Mouse (Mus musculus) ES-Bruce4 (cell line): ENCODE measurements around the gene Isca1. TPM values are rescaled to one million over a fixed set of nuclear protein-coding genes. Genes with fewer than 3 reads are reported as not detected.

Experiments
- H3K27ac ChIP-seq: 2 replicates; pipeline ENCODE4 v1.5.1; 2012; ENCODE audit warnings: low read length, inconsistent platforms; ENCODE audit not compliant: insufficient read depth
- H3K27me3 ChIP-seq: 2 replicates; pipeline ENCODE4 v1.6.1; 2012; ENCODE audit warnings: mild to moderate bottlenecking, low read length, inconsistent platforms; ENCODE audit not compliant: control insufficient read depth, poor library complexity, insufficient read depth, severe bottlenecking
- H3K36me3 ChIP-seq: 2 replicates; pipeline ENCODE4 v1.6.1; 2012; ENCODE audit warnings: inconsistent platforms, mild to moderate bottlenecking, low read length, moderate library complexity; ENCODE audit not compliant: control insufficient read depth, poor library complexity, insufficient read depth, severe bottlenecking
- H3K4me1 ChIP-seq: one replicate; pipeline ENCODE4 v1.8.1; 2011; ENCODE audit warnings: low read length; ENCODE audit not compliant: control insufficient read depth, insufficient read depth
- H3K4me3 ChIP-seq: 2 replicates; pipeline ENCODE4 v1.5.1; 2011; ENCODE audit warnings: low read depth, mild to moderate bottlenecking, low read length
- H3K9ac ChIP-seq: 2 replicates; pipeline ENCODE4 v1.6.1; 2012; ENCODE audit warnings: low read depth, mild to moderate bottlenecking, inconsistent platforms; ENCODE audit not compliant: poor library complexity, severe bottlenecking
- H3K9me3 ChIP-seq: replicated peaks from 2 replicates; pipeline ENCODE4 v1.6.1; 2012; ENCODE audit warnings: mild to moderate bottlenecking, low read length, inconsistent platforms; ENCODE audit not compliant: control insufficient read depth, poor library complexity, insufficient read depth, severe bottlenecking
- CTCF ChIP-seq: IDR thresholded peaks from one replicate; pipeline ENCODE4 v1.8.1; 2011; ENCODE audit warnings: low read depth, low read length
- EP300 ChIP-seq: IDR thresholded peaks from 2 replicates; pipeline ENCODE4 v1.6.1; 2011; ENCODE audit warnings: low read depth, low read length; ENCODE audit not compliant: insufficient read depth
- POLR2A ChIP-seq: IDR thresholded peaks from one replicate; pipeline ENCODE4 v1.8.1; 2011; ENCODE audit warnings: low read length; ENCODE audit not compliant: insufficient read depth
- polyA plus RNA-seq: library from polyadenylated mRNA; stranded (reverse); fragments of >200 nt; gene quantifications from 2 replicates; pipeline ENCODE4 v1.2.4, GENCODE M21; 2011; ENCODE audit warnings: low read depth; ENCODE audit not compliant: missing spikeins, insufficient read depth, insufficient read length

Isca1 gene
- polyA plus RNA-seq, 1 experiment = 42.0 TPM

DNA sequence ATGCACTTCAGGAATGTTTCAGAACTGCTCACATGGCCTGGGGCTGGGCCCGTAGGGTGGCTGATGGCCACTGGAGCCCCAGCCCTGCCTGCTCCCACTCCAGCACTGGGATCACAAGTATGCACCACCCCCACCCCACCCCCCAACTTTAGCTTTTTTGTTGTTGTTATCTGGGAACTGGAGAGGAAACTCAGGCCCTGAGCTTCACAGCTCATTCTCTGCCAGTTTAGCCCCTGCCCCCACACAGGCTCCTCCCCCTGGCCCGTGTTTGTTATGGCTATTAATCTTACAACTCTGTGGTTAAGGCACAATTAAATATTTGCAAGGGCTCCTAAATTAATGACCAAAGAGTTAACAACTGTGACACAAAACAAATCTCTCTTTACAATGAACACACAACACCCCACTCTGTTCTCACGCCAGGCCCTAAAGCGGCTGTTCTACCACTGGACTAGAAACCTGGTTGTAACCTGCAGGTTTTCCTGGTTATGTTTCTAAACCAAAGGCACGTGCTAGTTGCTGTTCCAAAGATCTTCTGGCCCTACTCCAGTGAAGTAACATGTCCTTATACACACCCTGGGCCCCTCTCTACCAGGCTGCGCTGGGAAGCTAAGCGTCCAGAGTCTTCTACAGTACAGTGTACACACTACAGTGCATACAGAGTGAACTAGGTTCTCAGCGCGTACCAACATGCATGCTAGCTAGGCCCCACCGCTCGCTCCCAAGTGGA lies 2.7 kb downstream of the Isca1 start:
- H3K36me3 ChIP-seq = no peaks in the 10 kb centered on the region; the same call in 1 of the 2 replicates
- H3K27ac ChIP-seq = no peak overlapping the region
- H3K9ac ChIP-seq = no peak overlapping the region
- no peak overlapping the region for H3K4me3 ChIP-seq
- H3K27me3 ChIP-seq = no peaks in the 10 kb centered on the region
- peaks cover 2% of the 10 kb centered on the region for H3K4me1 ChIP-seq
- TF ChIP-seq POLR2A (no peak), CTCF (no peak), EP300 (no peak)
- H3K9me3 ChIP-seq = no peaks in the 10 kb centered on the region

- Histone ChIP-seq H3K9me3 (no peaks in the 10 kb centered on the region), H3K27ac (no peak overlapping the region), H3K36me3 (peaks cover 8% of the 10 kb centered on the region), H3K9ac (no peak overlapping the region), H3K4me1 (no peaks in the 10 kb centered on the region), H3K4me3 (no peak overlapping the region), H3K27me3 (no peaks in the 10 kb centered on the region)
- TF ChIP-seq POLR2A = no peak
- TF ChIP-seq EP300 = no peak
- TF ChIP-seq CTCF = no peak
Observed at GRCm38 (mm10) chr13:59762791-59763190, 6.8 kb downstream of the Isca1 start.

GRCm38 (mm10) chr13:59756906-59757305 lies 12.7 kb downstream of the Isca1 start:
- no peaks in the 10 kb centered on the region for H3K4me1 ChIP-seq
- TF ChIP-seq EP300 (no peak), CTCF (no peak), POLR2A (no peak)
- no peaks in the 10 kb centered on the region for H3K27me3 ChIP-seq
- no peaks in the 10 kb centered on the region for H3K9me3 ChIP-seq
- peaks cover 11% of the 10 kb centered on the region for H3K36me3 ChIP-seq
- H3K9ac ChIP-seq = no peak overlapping the region
- H3K4me3 ChIP-seq = no peak overlapping the region
- H3K27ac ChIP-seq = no peak overlapping the region

DNA sequence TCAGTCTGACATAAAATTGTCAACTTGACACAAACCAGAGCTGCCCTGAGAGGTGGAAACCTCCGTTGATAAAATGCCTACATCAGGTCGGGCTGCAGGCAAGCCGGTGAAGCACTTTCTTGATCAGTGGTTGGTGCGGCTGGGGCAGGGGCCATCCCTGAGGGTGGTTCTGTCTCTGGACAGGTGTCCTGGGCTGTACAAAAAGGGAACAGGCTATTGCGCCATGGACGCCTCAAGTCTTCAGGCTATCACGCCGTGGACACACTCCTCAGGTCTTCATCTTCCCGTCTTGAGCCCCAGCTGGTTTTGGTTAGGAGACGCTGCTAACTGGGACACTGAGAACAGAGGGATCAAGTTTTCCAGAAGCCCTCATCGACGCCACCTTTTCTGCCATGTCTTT lies 19.3 kb downstream of the Isca1 start:
- no peak overlapping the region for H3K27ac ChIP-seq
- no peak overlapping the region for H3K4me3 ChIP-seq
- no peaks in the 10 kb centered on the region for H3K36me3 ChIP-seq
- no peaks in the 10 kb centered on the region for H3K9me3 ChIP-seq
- peaks cover 2% of the 10 kb centered on the region for H3K4me1 ChIP-seq
- H3K9ac ChIP-seq = no peak overlapping the region
- TF ChIP-seq CTCF (no peak), POLR2A (no peak)
- H3K27me3 ChIP-seq = no peaks in the 10 kb centered on the region

DNA sequence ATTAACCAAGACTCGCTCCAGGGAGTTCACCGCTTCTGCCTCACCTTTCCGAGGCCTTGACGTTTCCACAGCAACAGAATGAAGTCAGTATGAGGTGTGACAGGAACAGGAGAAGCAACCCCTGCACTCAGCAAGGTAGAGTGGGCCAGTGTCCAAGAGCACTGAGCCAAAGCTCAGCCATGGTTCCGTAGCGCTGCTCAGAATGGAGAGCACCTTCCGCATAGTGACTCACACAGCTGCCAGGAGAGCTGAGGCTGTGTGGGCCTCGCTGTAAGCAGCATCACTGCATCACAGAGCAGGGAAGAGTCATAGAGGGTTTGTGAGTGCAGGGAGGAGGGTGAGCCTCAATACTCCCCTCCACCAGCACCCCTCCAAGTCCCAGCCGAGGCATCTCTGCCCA lies 22.9 kb downstream of the Isca1 start, which contains the start of gene 1700014D04Rik:
1700014D04Rik (minus strand) TSS at position 42 of the 400 bp plus-strand sequence.
- TF ChIP-seq CTCF = no peak
- TF ChIP-seq EP300 = no peak
- no peak for TF ChIP-seq POLR2A
- Histone ChIP-seq H3K9me3 (no peaks in the 10 kb centered on the region), H3K27ac (no peak within 1 kb of the TSS), H3K9ac (no peak within 1 kb of the TSS), H3K36me3 (no peaks in the 10 kb centered on the region), H3K4me3 (no peak within 1 kb of the TSS), H3K27me3 (no peaks in the 10 kb centered on the region), H3K4me1 (peaks cover 2% of the 10 kb centered on the region)

GRCm38 (mm10) chr13:59746164-59746563 lies 23.4 kb downstream of the Isca1 start:
- H3K4me3 ChIP-seq = no peak overlapping the region
- H3K4me1 ChIP-seq = no peaks in the 10 kb centered on the region
- no peaks in the 10 kb centered on the region for H3K36me3 ChIP-seq
- no peak overlapping the region for H3K9ac ChIP-seq
- H3K27ac ChIP-seq = no peak overlapping the region
- no peaks in the 10 kb centered on the region for H3K9me3 ChIP-seq
- H3K27me3 ChIP-seq = no peaks in the 10 kb centered on the region
- no peak for TF ChIP-seq POLR2A
- no peak for TF ChIP-seq CTCF
- no peak for TF ChIP-seq EP300

DNA sequence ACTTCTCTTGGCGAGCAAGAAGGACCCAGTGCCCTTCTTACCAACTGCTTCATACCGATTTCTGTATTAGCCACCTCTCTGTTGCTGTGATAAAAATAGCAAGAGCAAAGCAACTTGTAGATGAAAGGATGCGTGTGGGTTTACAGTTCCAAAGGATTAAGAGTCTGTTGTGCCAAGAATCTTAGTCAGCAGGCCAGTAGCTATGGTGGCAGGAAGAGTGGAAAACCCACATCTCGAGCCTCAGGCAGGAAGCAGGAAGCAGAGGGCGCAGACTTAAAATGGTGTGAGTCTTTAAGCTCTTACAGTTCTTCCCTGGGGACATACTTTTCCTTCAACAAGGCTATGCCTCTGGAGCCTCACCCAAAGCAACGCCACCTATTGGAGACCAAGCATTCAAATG lies 24.1 kb downstream of the Isca1 start:
- no peak overlapping the region for H3K27ac ChIP-seq
- no peak overlapping the region for H3K4me3 ChIP-seq
- H3K36me3 ChIP-seq = no peaks in the 10 kb centered on the region
- H3K9ac ChIP-seq = no peak overlapping the region
- TF ChIP-seq EP300 (no peak), CTCF (no peak), POLR2A (no peak)
- H3K9me3 ChIP-seq = no peaks in the 10 kb centered on the region
- no peaks in the 10 kb centered on the region for H3K4me1 ChIP-seq
- no peaks in the 10 kb centered on the region for H3K27me3 ChIP-seq
